Mouse (Mus musculus): ENCODE measurements at regions not wholly inside any gene's neighbourhood (a gene's known extent, or its start where the extent isn't known, plus 50 kb on each side); places are given as distances from the start of the nearest gene placed in this dataset.
A peak's percentile ranks its signal among the peaks of the same experiment; 100 is the strongest.

- H3K27ac ChIP-seq: no peak overlapping the region
- 76% methylated on average over 2 of the region's 2 CpGs for WGBS
- no peak for DNase-seq (ENCODE audit: low spot score)
- no peak overlapping the region for H3K4me3 ChIP-seq
- H3K36me3 ChIP-seq: peaks cover 11% of the 10 kb centered on the region
- H3K4me1 ChIP-seq: no peaks in the 10 kb centered on the region
- H3K27me3 ChIP-seq (ENCODE audit: insufficient read depth, poor library complexity, severe bottlenecking): no peaks in the 10 kb centered on the region
- H3K9me3 ChIP-seq: no peaks in the 10 kb centered on the region
These were observed 62.0 kb upstream of the Rtl1 start for GRCm38 (mm10) chr12:109662179-109662578.

GRCm38 (mm10) chr12:109674766-109675165 lies 74.6 kb upstream of the Rtl1 start:
- Histone ChIP-seq H3K4me1 (no peaks in the 10 kb centered on the region), H3K9me3 (no peaks in the 10 kb centered on the region), H3K27me3 (ENCODE audit: insufficient read depth, poor library complexity, severe bottlenecking) (no peaks in the 10 kb centered on the region), H3K4me3 (no peak overlapping the region), H3K36me3 (peaks cover 17% of the 10 kb centered on the region), H3K27ac (no peak overlapping the region)
- WGBS: 76% methylated on average over 4 of the region's 4 CpGs
- DNase-seq (ENCODE audit: low spot score): no peak

GRCm38 (mm10) chr12:109694046-109694445 lies 93.9 kb upstream of the Rtl1 start:
- no peak overlapping the region for H3K4me3 ChIP-seq
- H3K9me3 ChIP-seq: no peaks in the 10 kb centered on the region
- no peak overlapping the region for H3K27ac ChIP-seq
- H3K36me3 ChIP-seq: peaks cover 63% of the 10 kb centered on the region
- no peak for DNase-seq (ENCODE audit: low spot score)
- no peaks in the 10 kb centered on the region for H3K4me1 ChIP-seq
- 85% methylated on average over 4 of the region's 4 CpGs for WGBS
- no peaks in the 10 kb centered on the region for H3K27me3 ChIP-seq (ENCODE audit: insufficient read depth, poor library complexity, severe bottlenecking)

- Histone ChIP-seq H3K4me1 (no peaks in the 10 kb centered on the region), H3K27me3 (ENCODE audit: insufficient read depth, poor library complexity, severe bottlenecking) (no peaks in the 10 kb centered on the region), H3K4me3 (no peak overlapping the region), H3K36me3 (peaks cover 63% of the 10 kb centered on the region), H3K9me3 (no peaks in the 10 kb centered on the region), H3K27ac (no peak overlapping the region)
- no peak for DNase-seq (ENCODE audit: low spot score)
- WGBS: 79% methylated on average over 5 of the region's 5 CpGs
These were observed 94.8 kb upstream of the Rtl1 start for GRCm38 (mm10) chr12:109694801-109695430.

- peaks cover 26% of the 10 kb centered on the region for H3K36me3 ChIP-seq
- no peaks in the 10 kb centered on the region for H3K9me3 ChIP-seq
- H3K4me1 ChIP-seq: no peaks in the 10 kb centered on the region
- DNase-seq (ENCODE audit: low spot score): peak; percentile 50
- 82% methylated on average over 6 of the region's 6 CpGs for WGBS
- no peak overlapping the region for H3K27ac ChIP-seq
- H3K4me3 ChIP-seq: no peak overlapping the region
- H3K27me3 ChIP-seq (ENCODE audit: insufficient read depth, poor library complexity, severe bottlenecking): no peaks in the 10 kb centered on the region
These were observed 106.7 kb upstream of the Rtl1 start for GRCm38 (mm10) chr12:109706820-109707219.

- peaks cover 43% of the 10 kb centered on the region for H3K36me3 ChIP-seq
These were observed 109.5 kb upstream of the Rtl1 start for GRCm38 (mm10) chr12:109709661-109710060.

GRCm38 (mm10) chr12:109711392-109711791 lies 111.3 kb upstream of the Rtl1 start:
- H3K27ac ChIP-seq: no peak overlapping the region
- 94% methylated on average over 5 of the region's 5 CpGs for WGBS
- H3K4me1 ChIP-seq: no peaks in the 10 kb centered on the region
- DNase-seq (ENCODE audit: low spot score): peak; percentile 52
- no peak overlapping the region for H3K4me3 ChIP-seq
- peaks cover 56% of the 10 kb centered on the region for H3K36me3 ChIP-seq
- no peaks in the 10 kb centered on the region for H3K9me3 ChIP-seq
- no peaks in the 10 kb centered on the region for H3K27me3 ChIP-seq (ENCODE audit: insufficient read depth, poor library complexity, severe bottlenecking)

More at GRCm38 (mm10) chr12:109709661-109710060, 109.5 kb upstream of the Rtl1 start:
- Histone ChIP-seq H3K4me1 (no peaks in the 10 kb centered on the region), H3K27me3 (ENCODE audit: insufficient read depth, poor library complexity, severe bottlenecking) (no peaks in the 10 kb centered on the region), H3K27ac (no peak overlapping the region), H3K4me3 (no peak overlapping the region), H3K9me3 (no peaks in the 10 kb centered on the region)
- peak; percentile 45 for DNase-seq (ENCODE audit: low spot score)
- 88% methylated on average over 5 of the region's 5 CpGs for WGBS

- DNase-seq (ENCODE audit: low spot score): no peak
- H3K4me1 ChIP-seq: no peaks in the 10 kb centered on the region
- 89% methylated on average over 7 of the region's 7 CpGs for WGBS
- no peak overlapping the region for H3K27ac ChIP-seq
- peaks cover 60% of the 10 kb centered on the region for H3K36me3 ChIP-seq
- H3K27me3 ChIP-seq (ENCODE audit: insufficient read depth, poor library complexity, severe bottlenecking): no peaks in the 10 kb centered on the region
- H3K9me3 ChIP-seq: no peaks in the 10 kb centered on the region
- H3K4me3 ChIP-seq: no peak overlapping the region
These were observed 111.8 kb upstream of the Rtl1 start for GRCm38 (mm10) chr12:109711946-109712345.

GRCm38 (mm10) chr12:109712386-109712785 lies 112.3 kb upstream of the Rtl1 start:
- WGBS: 93% methylated on average over 16 of the region's 16 CpGs
- Histone ChIP-seq H3K9me3 (no peaks in the 10 kb centered on the region), H3K4me1 (no peaks in the 10 kb centered on the region), H3K4me3 (no peak overlapping the region), H3K27me3 (ENCODE audit: insufficient read depth, poor library complexity, severe bottlenecking) (no peaks in the 10 kb centered on the region), H3K36me3 (peaks cover 65% of the 10 kb centered on the region), H3K27ac (no peak overlapping the region)
- peak; percentile 63 for DNase-seq (ENCODE audit: low spot score)

- Histone ChIP-seq H3K4me1 (no peaks in the 10 kb centered on the region), H3K36me3 (peaks cover 71% of the 10 kb centered on the region), H3K27ac (no peak overlapping the region), H3K4me3 (no peak overlapping the region), H3K9me3 (no peaks in the 10 kb centered on the region), H3K27me3 (ENCODE audit: insufficient read depth, poor library complexity, severe bottlenecking) (no peaks in the 10 kb centered on the region)
- 89% methylated on average over 3 of the region's 3 CpGs for WGBS
- peak; percentile 63 for DNase-seq (ENCODE audit: low spot score)
These were observed 112.9 kb upstream of the Rtl1 start for GRCm38 (mm10) chr12:109713041-109713440.

GRCm38 (mm10) chr12:109714061-109714460 lies 113.9 kb upstream of the Rtl1 start:
- WGBS: 86% methylated on average over 5 of the region's 5 CpGs
- peak; percentile 55 for DNase-seq (ENCODE audit: low spot score)
- H3K36me3 ChIP-seq: peaks cover 75% of the 10 kb centered on the region

GRCm38 (mm10) chr12:109716991-109717390 lies 116.9 kb upstream of the Rtl1 start:
- Histone ChIP-seq H3K27ac (no peak overlapping the region), H3K36me3 (peaks cover 77% of the 10 kb centered on the region), H3K27me3 (ENCODE audit: insufficient read depth, poor library complexity, severe bottlenecking) (no peaks in the 10 kb centered on the region), H3K9me3 (no peaks in the 10 kb centered on the region), H3K4me1 (no peaks in the 10 kb centered on the region), H3K4me3 (no peak overlapping the region)
- no peak for DNase-seq (ENCODE audit: low spot score)
- WGBS: 90% methylated on average over 20 of the region's 20 CpGs

More at GRCm38 (mm10) chr12:109714061-109714460, 113.9 kb upstream of the Rtl1 start:
- no peak overlapping the region for H3K4me3 ChIP-seq
- H3K27ac ChIP-seq: no peak overlapping the region
- H3K9me3 ChIP-seq: no peaks in the 10 kb centered on the region
- no peaks in the 10 kb centered on the region for H3K4me1 ChIP-seq
- H3K27me3 ChIP-seq (ENCODE audit: insufficient read depth, poor library complexity, severe bottlenecking): no peaks in the 10 kb centered on the region

- no peaks in the 10 kb centered on the region for H3K9me3 ChIP-seq
- H3K27ac ChIP-seq: no peak overlapping the region
- DNase-seq (ENCODE audit: low spot score): no peak
- peaks cover 80% of the 10 kb centered on the region for H3K36me3 ChIP-seq
- H3K4me1 ChIP-seq: no peaks in the 10 kb centered on the region
- no peaks in the 10 kb centered on the region for H3K27me3 ChIP-seq (ENCODE audit: insufficient read depth, poor library complexity, severe bottlenecking)
- 93% methylated on average over 9 of the region's 9 CpGs for WGBS
- no peak overlapping the region for H3K4me3 ChIP-seq
These were observed 117.9 kb upstream of the Rtl1 start for GRCm38 (mm10) chr12:109718036-109718435.

- Histone ChIP-seq H3K27ac (no peak overlapping the region), H3K4me3 (no peak overlapping the region), H3K36me3 (peaks cover 75% of the 10 kb centered on the region), H3K9me3 (no peaks in the 10 kb centered on the region), H3K27me3 (ENCODE audit: insufficient read depth, poor library complexity, severe bottlenecking) (no peaks in the 10 kb centered on the region), H3K4me1 (no peaks in the 10 kb centered on the region)
- 90% methylated on average over 10 of the region's 10 CpGs for WGBS
- DNase-seq (ENCODE audit: low spot score): no peak
These were observed 138.1 kb upstream of the Rtl1 start for GRCm38 (mm10) chr12:109738201-109738600.

Measured in heart, embryonic 10.5 days (tissue).